8 mouse cellular contexts compared by ENCODE assay signal in genomic region chr2:91923415-91924337, GRCm38 (mm10). TPM values are rescaled to one million over a fixed set of nuclear protein-coding genes. Genes with fewer than 3 reads are reported as not detected.
DNase-seq lines count a peak whose midpoint lies in the region; ATAC-seq and TF ChIP-seq lines count a peak whose summit lies in the region.

No protein-coding gene starts in this region.

- peaks cover 64% of the 10 kb centered on the region for H3K27me3 ChIP-seq in forebrain, embryonic 13.5 days
- H3K27me3 ChIP-seq in hindbrain, embryonic 15.5 days = peaks cover 36% of the 10 kb centered on the region
- peaks cover 64% of the 10 kb centered on the region for H3K27me3 ChIP-seq in limb, embryonic 13.5 days
- peaks cover 69% of the 10 kb centered on the region for H3K27me3 ChIP-seq in midbrain, embryonic 13.5 days

- 3% methylated on average over 54 of the region's 54 CpGs for WGBS in forebrain, embryonic 13.5 days
- WGBS in hindbrain, embryonic 15.5 days = 4% methylated on average over 54 of the region's 54 CpGs
- WGBS in limb, embryonic 13.5 days = 6% methylated on average over 54 of the region's 54 CpGs
- WGBS in midbrain, embryonic 13.5 days = 4% methylated on average over 54 of the region's 54 CpGs

- peak; percentile 46 for TF ChIP-seq CTCF in bone marrow macrophage, adult 2 months (IDR thresholded peaks at IDR 0.05; ENCODE audit: low read depth, low read length)

- no peak for TF ChIP-seq POLR2A in bone marrow macrophage, adult 2 months (IDR thresholded peaks at IDR 0.05; ENCODE audit: borderline replicate concordance, low read depth, low read length)

- no peak for ATAC-seq in forebrain, embryonic 13.5 days
- ATAC-seq in hindbrain, embryonic 15.5 days (ENCODE audit: low FRiP score, low read depth) = no peak
- no peak for ATAC-seq in limb, embryonic 13.5 days (ENCODE audit: low FRiP score, low read depth)
- ATAC-seq in midbrain, embryonic 13.5 days = no peak; the same call in 1 of the 2 replicates

- H3K9me3 ChIP-seq in forebrain, embryonic 13.5 days (replicated peaks) = no peaks in the 10 kb centered on the region
- H3K9me3 ChIP-seq in hindbrain, embryonic 15.5 days = no peaks in the 10 kb centered on the region
- no peaks in the 10 kb centered on the region for H3K9me3 ChIP-seq in limb, embryonic 13.5 days
- no peaks in the 10 kb centered on the region for H3K9me3 ChIP-seq in midbrain, embryonic 13.5 days

- H3K4me2 ChIP-seq in forebrain, embryonic 13.5 days = peak overlapping the region; percentile 90
- H3K4me2 ChIP-seq in hindbrain, embryonic 15.5 days = peak overlapping the region; percentile 71
- H3K4me2 ChIP-seq in limb, embryonic 13.5 days (replicated peaks) = peak overlapping the region; percentile 94
- H3K4me2 ChIP-seq in midbrain, embryonic 13.5 days (replicated peaks) = peak overlapping the region; percentile 72

- DNase-seq in right cerebral cortex, adult 18-20 months = peak; percentile 82
- no peak for DNase-seq in right cerebral cortex, postnatal 36 days (ENCODE audit: low spot score in 2 of 2)
- DNase-seq in thymus, postnatal 0 days (ENCODE audit: low spot score) = peak; percentile 73

- no peak overlapping the region for H3K27ac ChIP-seq in bone marrow macrophage, adult 2 months (ENCODE audit: insufficient read depth, low read depth, low read length)
- H3K27ac ChIP-seq in forebrain, embryonic 13.5 days = no peak overlapping the region
- no peak overlapping the region for H3K27ac ChIP-seq in hindbrain, embryonic 15.5 days (replicated peaks)
- H3K27ac ChIP-seq in limb, embryonic 13.5 days = no peak overlapping the region; the same call in 1 of the 2 replicates
- H3K27ac ChIP-seq in midbrain, embryonic 13.5 days = no peak overlapping the region

- peaks cover 17% of the 10 kb centered on the region for H3K4me1 ChIP-seq in bone marrow macrophage, adult 2 months (ENCODE audit: control insufficient read depth, insufficient read depth, low read length)
- H3K4me1 ChIP-seq in forebrain, embryonic 13.5 days = peaks cover 29% of the 10 kb centered on the region
- H3K4me1 ChIP-seq in hindbrain, embryonic 15.5 days (replicated peaks) = peaks cover 29% of the 10 kb centered on the region
- peaks cover 41% of the 10 kb centered on the region for H3K4me1 ChIP-seq in limb, embryonic 13.5 days
- peaks cover 29% of the 10 kb centered on the region for H3K4me1 ChIP-seq in midbrain, embryonic 13.5 days (replicated peaks)

- H3K36me3 ChIP-seq in forebrain, embryonic 13.5 days (ENCODE audit: poor library complexity, severe bottlenecking) = peaks cover 7% of the 10 kb centered on the region; the same call in 1 of the 2 replicates
- H3K36me3 ChIP-seq in hindbrain, embryonic 15.5 days = peaks cover 3% of the 10 kb centered on the region; the same call in 1 of the 2 replicates
- H3K36me3 ChIP-seq in limb, embryonic 13.5 days = peaks cover 11% of the 10 kb centered on the region
- H3K36me3 ChIP-seq in midbrain, embryonic 13.5 days = peaks cover 7% of the 10 kb centered on the region; the same call in 1 of the 2 replicates

- peak overlapping the region; percentile 65 for H3K4me3 ChIP-seq in bone marrow macrophage, adult 2 months (ENCODE audit: insufficient read depth, low read length)
- peak overlapping the region; percentile 62 for H3K4me3 ChIP-seq in forebrain, embryonic 13.5 days
- H3K4me3 ChIP-seq in hindbrain, embryonic 15.5 days = peak overlapping the region; percentile 48
- peak overlapping the region; percentile 58 for H3K4me3 ChIP-seq in limb, embryonic 13.5 days
- peak overlapping the region; percentile 60 for H3K4me3 ChIP-seq in midbrain, embryonic 13.5 days (replicated peaks)

- H3K9ac ChIP-seq in forebrain, embryonic 13.5 days = peak overlapping the region; percentile 30; the same call in 1 of the 2 replicates
- no peak overlapping the region for H3K9ac ChIP-seq in hindbrain, embryonic 15.5 days
- peak overlapping the region; percentile 10; the same call in 1 of the 2 replicates for H3K9ac ChIP-seq in limb, embryonic 13.5 days
- H3K9ac ChIP-seq in midbrain, embryonic 13.5 days (replicated peaks) = 0 out of 2 replicates have a peak overlapping the region, but pooled peaks have one; percentile 8

RNA-seq across cellular contexts. Expression of gene Chrm4, which starts 3.4 kb away (rescaled TPM):
- not detected in 2 replicates for polyA plus RNA-seq in bone marrow macrophage, adult 2 months (2012; ENCODE audit: insufficient read depth, insufficient read length, missing spikeins)
- polyA plus RNA-seq in forebrain, embryonic 13.5 days (2015; fragmentation: Nextera tagmentation; extraction: Ambion mirVana) = 0.83 and 0.88 TPM in 2 replicates
- 0.87 and 1.2 TPM in 2 replicates for polyA plus RNA-seq in hindbrain, embryonic 15.5 days (2015; fragmentation: Nextera tagmentation; extraction: Ambion mirVana)
- polyA plus RNA-seq in limb, embryonic 13.5 days (2015; fragmentation: Nextera tagmentation; extraction: Ambion mirVana) = 0.38 and 0.78 TPM in 2 replicates
- polyA plus RNA-seq in midbrain, embryonic 13.5 days (2015; fragmentation: Nextera tagmentation; extraction: Ambion mirVana) = 0.36 and 0.54 TPM in 2 replicates
- polyA plus RNA-seq in thymus, postnatal 0 days (2015; fragmentation: Nextera tagmentation; extraction: Ambion mirVana) = 0.09 and 0.12 TPM in 2 replicates

RNA-seq across cellular contexts. Expression of gene Mdk, which starts 8.4 kb away (rescaled TPM):
- 1.0 and 3.4 TPM in 2 replicates for polyA plus RNA-seq in bone marrow macrophage, adult 2 months (2012; ENCODE audit: insufficient read depth, insufficient read length, missing spikeins)
- polyA plus RNA-seq in forebrain, embryonic 13.5 days (2015; fragmentation: Nextera tagmentation; extraction: Ambion mirVana) = 609 and 621 TPM in 2 replicates
- 187 and 224 TPM in 2 replicates for polyA plus RNA-seq in hindbrain, embryonic 15.5 days (2015; fragmentation: Nextera tagmentation; extraction: Ambion mirVana)
- 1,939 and 1,982 TPM in 2 replicates for polyA plus RNA-seq in limb, embryonic 13.5 days (2015; fragmentation: Nextera tagmentation; extraction: Ambion mirVana)
- 322 and 354 TPM in 2 replicates for polyA plus RNA-seq in midbrain, embryonic 13.5 days (2015; fragmentation: Nextera tagmentation; extraction: Ambion mirVana)
- polyA plus RNA-seq in thymus, postnatal 0 days (2015; fragmentation: Nextera tagmentation; extraction: Ambion mirVana) = 118 and 153 TPM in 2 replicates

RNA-seq across cellular contexts. Expression of gene Gm9821, which starts 21.8 kb away (rescaled TPM):
- not detected in 2 replicates for polyA plus RNA-seq in bone marrow macrophage, adult 2 months (2012; ENCODE audit: insufficient read depth, insufficient read length, missing spikeins)
- polyA plus RNA-seq in forebrain, embryonic 13.5 days (2015; fragmentation: Nextera tagmentation; extraction: Ambion mirVana) = 0.18 and 0.41 TPM in 2 replicates
- polyA plus RNA-seq in hindbrain, embryonic 15.5 days (2015; fragmentation: Nextera tagmentation; extraction: Ambion mirVana) = 0.30 and 0.32 TPM in 2 replicates
- 0.27 and 0.61 TPM in 2 replicates for polyA plus RNA-seq in limb, embryonic 13.5 days (2015; fragmentation: Nextera tagmentation; extraction: Ambion mirVana)
- 0.38 TPM in 1 of 2 replicates, not detected in the other for polyA plus RNA-seq in midbrain, embryonic 13.5 days (2015; fragmentation: Nextera tagmentation; extraction: Ambion mirVana)
- 2.5 and 3.4 TPM in 2 replicates for polyA plus RNA-seq in thymus, postnatal 0 days (2015; fragmentation: Nextera tagmentation; extraction: Ambion mirVana)

RNA-seq across cellular contexts. Expression of gene Dgkz, which starts 52.0 kb away (rescaled TPM):
- polyA plus RNA-seq in bone marrow macrophage, adult 2 months (2012; ENCODE audit: insufficient read depth, insufficient read length, missing spikeins) = 129 and 144 TPM in 2 replicates
- 18.5 and 23.1 TPM in 2 replicates for polyA plus RNA-seq in forebrain, embryonic 13.5 days (2015; fragmentation: Nextera tagmentation; extraction: Ambion mirVana)
- polyA plus RNA-seq in hindbrain, embryonic 15.5 days (2015; fragmentation: Nextera tagmentation; extraction: Ambion mirVana) = 32.4 and 40.9 TPM in 2 replicates
- polyA plus RNA-seq in limb, embryonic 13.5 days (2015; fragmentation: Nextera tagmentation; extraction: Ambion mirVana) = 33.0 and 34.0 TPM in 2 replicates
- polyA plus RNA-seq in midbrain, embryonic 13.5 days (2015; fragmentation: Nextera tagmentation; extraction: Ambion mirVana) = 21.4 and 26.4 TPM in 2 replicates
- polyA plus RNA-seq in thymus, postnatal 0 days (2015; fragmentation: Nextera tagmentation; extraction: Ambion mirVana) = 70.9 and 81.0 TPM in 2 replicates

Comparison
In these comparisons a context has a peak if more than half of its experiments do, and no peak if none do; other contexts are left out.
1. DNase-seq: peak in right cerebral cortex, adult 18-20 months (single experiment) and thymus, postnatal 0 days (single experiment); none in right cerebral cortex, postnatal 36 days (0 of 2).
2. RNA of gene Mdk, which starts 8.4 kb away (polyA plus RNA-seq): 1,939 to 1,982 TPM in limb, embryonic 13.5 days, 609 to 621 TPM in forebrain, embryonic 13.5 days, 322 to 354 TPM in midbrain, embryonic 13.5 days, 187 to 224 TPM in hindbrain, embryonic 15.5 days and 118 to 153 TPM in thymus, postnatal 0 days; 1.0 to 3.4 TPM in bone marrow macrophage, adult 2 months; every median in the first group is over 10 times any median in the second.
3. Peak in every context shown above with its lines, with median percentiles within 50 percentile points of each other: H3K4me3 ChIP-seq and H3K4me2 ChIP-seq.